Mouse (Mus musculus) frontal cortex, adult 2 months (tissue): ENCODE results near the gene Epc2. TPM values are rescaled to one million over a fixed set of nuclear protein-coding genes. Genes with fewer than 3 reads are reported as not detected.

Source experiments
- DNase-seq, 2 experiments: peaks; one replicate each; pipeline ENCODE4 v3.0.0; 2022; ENCODE audit warnings: low spot score in 1 of 2; ENCODE audit errors: extremely low spot score in 1 of 2
- polyA plus RNA-seq: library from polyadenylated mRNA; depleted of rRNA; stranded (reverse); fragments of >200 nt; gene quantifications from 2 replicates; pipeline ENCODE4 v1.2.3, GENCODE M21; 2012; rRNA removed

Epc2 gene
- 20.5 and 24.5 TPM in 2 replicates for polyA plus RNA-seq

DNA sequence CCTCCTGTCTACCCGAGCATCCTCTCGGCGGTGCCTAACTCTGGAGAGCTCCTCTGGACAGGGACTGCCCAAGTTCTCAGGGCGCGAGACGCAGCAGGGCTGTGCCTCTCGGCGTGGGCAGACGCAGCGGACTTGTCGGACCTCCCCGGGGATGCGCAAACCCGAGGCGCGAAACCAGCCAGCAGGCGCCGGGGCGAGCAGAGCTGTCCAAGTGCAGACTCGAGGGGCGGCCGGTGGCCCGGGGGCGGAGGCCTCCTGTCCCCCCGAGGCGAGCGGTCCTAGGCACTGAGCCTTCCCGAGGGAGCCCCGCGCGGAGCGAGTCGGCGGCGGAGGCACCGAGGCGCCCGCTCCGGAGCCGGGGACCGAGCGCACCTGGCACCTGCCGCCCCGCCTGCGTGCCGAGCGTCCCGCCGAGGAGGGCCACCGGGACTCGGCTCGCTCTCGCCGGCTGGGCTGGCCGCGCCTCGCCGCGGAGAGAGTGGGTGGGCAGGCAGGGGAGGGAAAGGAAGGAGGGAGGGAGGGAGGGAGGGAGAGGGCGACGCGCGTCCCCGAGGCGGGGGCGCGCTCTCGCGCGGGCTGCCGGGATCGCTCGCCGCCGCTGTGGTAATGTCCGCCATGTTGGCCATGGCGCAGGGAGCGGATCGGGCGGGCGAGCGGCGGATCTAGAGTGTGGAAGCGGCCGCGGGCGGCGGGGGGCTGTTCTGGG, at the start of gene Epc2:
Epc2 (plus strand) TSS at position 556 of the 706 bp plus-strand sequence.
- DNase-seq: peak; percentile 21 to 80

DNA sequence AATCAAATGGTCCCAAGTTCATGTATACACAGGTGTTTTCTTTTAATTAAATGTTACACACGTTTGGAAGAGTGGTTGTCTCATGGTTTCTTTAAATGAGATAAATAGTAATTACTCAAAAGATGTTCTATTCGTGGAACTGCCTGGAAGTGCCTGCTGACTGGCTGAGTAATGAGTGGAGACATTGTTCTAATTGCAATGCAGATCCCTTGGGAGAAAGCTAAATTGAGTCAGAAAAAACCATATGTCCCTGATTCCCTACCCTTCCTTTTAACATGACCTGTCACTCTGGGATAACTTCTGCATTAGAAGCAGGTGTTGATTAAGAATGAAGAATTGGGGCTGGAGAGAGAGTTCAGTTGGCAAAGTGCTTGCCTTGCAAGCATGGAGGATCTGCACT, 45.3 kb upstream of the Epc2 start:
- DNase-seq: no peak

DNA sequence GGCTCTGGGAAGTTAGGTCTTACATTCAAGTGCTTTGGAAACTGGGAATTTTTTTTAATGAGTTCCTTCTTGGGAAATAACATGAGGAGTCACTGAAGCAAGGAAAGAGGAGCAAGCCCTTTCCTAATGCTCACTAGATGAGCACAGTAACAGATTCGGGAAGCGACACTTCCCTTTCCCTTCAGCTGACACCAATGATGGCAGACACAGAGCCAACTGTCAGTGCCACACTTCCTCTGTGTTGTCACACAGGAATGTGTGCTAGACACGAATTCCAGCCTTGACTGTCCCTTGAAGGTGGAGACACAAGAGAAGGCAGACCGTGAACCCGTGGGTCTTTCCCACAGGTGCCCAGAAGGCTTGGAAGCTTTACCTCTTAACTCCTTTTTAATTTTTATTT, 39.6 kb upstream of the Epc2 start:
- no peak for DNase-seq

DNA sequence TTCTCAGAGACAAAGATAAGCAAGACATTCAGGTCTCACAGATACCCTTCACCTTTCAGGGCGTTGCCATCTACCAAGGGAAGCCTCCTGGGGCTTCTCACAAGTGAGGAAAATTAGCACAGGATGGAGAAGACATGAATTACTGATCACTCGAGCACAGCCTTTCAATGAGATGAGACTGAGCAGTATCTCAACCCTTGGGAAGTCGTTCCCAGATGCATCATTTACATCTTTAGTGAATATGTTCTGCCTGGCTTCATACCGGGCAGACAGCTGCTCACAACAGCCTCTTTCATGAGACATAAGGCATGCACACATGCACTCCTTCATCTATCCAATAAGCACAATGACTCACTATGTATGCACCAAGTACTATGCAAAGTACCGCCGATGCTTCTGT, 38.7 kb upstream of the Epc2 start:
- no peak for DNase-seq

DNA sequence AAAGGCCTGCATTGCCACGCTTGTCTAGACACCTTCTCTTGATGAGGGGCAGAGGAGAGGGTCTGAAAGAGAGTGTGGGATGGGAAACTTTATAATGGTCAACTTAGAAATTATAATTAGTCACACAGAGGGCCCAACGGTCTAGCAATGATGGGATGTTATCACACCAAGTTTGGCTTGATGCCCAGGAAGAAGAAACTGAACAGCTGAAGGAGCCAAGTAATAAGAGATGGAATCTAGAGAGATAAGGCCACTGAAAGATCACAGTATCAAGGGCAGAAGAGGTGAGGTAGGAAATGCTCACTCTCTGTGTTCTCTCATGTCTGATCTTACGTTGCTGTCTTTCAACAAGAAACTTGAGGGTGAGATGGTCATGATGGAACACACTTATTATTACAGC, 35.4 kb upstream of the Epc2 start:
- no peak for DNase-seq

DNA sequence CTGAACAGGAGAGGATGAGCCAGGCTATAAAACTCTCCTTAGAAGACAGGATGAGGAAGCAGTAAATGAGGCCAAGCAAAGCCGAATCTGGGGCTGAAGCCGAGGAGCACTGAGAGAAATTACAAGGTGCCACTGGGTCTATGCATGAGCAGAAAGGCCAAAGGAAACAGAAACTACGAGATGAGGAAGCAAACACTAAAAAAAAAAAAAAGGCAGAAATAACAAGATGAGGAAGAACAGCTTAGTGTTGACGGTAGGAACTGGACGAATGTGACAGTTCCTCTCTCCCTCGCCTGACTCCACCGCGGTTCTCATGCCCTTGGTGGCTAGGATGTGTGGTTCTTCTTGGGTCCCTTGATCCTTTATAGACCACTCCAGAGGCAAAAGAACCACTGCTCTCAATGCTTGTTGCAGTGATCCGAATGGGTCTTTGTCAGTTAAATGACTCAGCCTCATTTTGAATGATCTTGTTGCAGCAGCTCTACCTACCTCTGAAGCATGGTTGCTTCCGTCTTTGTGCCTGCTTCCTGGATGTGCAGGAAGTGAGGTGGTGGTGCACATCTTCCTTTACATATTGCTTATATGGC, 34.2 kb upstream of the Epc2 start:
- DNase-seq: no peak

DNA sequence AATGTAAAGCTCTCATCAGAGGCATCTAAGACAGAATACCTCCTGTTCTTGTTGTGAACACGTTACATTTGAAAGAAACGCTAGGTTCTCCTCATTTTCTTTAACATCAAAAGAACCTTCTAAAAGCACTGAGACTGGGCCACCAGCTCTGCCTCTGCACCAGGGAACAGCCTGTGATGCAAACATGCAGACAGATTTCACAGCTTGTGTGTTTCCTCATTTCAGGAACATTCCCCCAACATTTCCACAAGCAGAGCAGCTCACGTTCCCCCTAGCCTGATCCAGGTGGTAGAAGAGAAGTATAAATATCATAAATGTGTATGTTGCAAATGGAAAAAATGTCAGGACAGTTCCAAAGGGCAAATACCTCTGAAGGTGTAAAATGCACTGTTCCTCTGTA, 30.9 kb upstream of the Epc2 start:
- no peak for DNase-seq

DNA sequence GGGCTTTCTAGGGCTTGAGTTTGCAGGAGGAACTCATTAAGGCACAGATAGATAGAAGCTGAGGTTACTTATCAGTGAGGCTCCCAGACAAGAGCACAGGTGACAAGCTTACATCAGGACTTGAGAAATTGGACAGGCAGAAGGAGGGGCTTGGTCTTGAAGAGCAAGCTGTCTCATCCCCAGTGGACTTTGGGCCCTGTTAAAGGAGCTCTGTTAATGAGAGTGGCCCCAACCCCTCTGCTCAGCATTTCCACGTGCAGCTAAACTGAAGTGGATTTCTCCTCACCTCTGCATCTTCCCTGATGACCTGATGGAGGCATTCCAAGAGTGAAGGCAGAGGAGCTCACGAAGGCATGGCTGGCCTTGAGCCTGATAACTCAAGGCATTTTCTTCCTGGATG, 27.4 kb upstream of the Epc2 start:
- DNase-seq: no peak

DNA sequence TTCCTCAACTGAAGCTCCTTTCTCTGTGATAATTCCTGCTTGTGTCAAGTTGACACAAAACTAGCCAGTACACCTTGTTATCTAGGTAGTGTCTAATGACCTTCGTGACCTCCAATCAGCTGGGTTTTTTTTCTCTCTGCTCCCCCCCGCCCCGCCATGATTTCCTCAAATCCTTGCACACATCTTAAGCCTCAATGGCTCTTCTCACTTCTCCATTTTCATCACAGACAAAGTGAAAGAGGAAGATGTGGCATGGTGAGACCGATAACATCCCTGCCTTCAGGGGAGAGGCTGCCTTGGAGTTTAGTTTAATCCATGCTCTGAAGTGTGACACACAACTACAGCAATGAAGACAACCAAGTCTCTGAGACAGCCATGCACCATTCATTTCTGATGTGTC, 26.5 kb upstream of the Epc2 start:
- DNase-seq: no peak

DNA sequence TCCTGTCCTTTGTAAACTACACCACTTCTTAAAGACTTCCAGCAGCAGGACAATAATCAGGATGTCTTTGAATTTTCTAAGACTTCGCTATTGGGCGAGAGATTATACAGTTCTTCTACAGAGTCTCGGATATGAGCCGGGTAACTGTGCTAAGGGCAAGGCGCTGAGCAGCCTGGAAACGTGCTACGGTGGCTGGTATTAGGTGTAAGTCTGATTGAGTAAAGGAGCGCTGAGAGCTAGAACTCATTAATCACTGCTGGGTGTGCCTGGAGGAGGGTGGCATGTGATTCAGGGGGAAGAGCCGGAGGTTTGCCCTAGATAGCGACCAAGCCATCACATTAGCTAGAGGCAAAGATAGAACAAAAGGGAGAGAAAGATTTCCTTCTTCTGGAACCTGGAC, 25.1 kb upstream of the Epc2 start:
- DNase-seq: no peak

DNA sequence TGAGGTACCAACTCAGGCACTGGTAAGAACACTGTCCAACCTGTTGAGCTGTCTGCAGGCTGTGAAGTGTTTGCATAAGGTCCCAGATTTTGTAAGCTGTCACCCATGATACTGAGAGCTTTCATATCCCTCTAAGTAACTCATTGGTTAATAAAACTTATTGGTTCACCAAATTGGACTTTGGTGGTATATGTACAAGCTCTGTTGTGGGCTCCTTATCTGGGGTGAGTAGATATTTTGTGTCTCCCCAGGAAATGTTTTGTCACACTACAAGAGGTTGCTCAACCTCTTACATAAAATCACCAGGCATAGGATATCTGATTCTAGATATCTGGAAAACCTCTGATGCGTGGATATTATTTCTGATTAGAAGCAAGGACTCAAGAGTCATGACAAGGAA, 20.3 kb upstream of the Epc2 start:
- DNase-seq: no peak

DNA sequence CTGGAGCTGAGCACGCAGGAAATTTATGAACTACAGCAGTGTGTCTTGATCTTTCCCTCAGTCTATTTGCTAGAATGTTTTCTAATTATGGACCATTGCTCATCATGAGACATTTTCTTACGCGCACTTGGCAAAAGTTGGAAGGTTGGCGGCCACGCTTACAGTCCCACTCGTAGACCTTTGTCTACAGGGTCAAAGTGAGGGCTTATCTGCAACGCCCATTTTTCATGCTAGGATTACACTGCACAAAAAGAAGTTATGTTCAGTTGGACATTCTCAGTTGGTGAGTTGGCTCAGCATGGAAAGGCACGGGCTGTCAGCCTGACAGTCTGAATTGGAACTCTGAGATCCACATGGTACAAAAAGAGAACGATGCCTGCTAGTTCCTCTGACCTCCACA, 18.1 kb upstream of the Epc2 start:
- DNase-seq: no peak

DNA sequence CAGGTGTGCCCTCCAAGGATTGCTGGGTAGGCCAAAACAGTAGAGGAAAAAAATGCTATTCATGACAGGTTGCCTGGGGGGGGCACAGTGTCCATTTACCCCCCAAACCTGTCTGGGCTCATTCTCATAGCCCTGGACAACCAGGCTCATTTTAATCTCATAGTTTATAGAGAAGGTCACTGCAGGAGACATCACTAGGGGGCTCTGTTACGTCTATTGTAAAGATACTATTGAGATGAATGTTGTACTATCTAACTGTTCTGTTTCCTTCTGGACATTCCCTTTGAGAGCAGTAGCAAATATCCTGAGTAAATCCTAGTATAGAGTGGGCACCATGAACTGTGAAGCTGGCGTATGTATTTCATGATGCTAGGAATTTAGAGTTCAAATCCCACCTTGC, 5.0 kb upstream of the Epc2 start:
- DNase-seq: no peak

DNA sequence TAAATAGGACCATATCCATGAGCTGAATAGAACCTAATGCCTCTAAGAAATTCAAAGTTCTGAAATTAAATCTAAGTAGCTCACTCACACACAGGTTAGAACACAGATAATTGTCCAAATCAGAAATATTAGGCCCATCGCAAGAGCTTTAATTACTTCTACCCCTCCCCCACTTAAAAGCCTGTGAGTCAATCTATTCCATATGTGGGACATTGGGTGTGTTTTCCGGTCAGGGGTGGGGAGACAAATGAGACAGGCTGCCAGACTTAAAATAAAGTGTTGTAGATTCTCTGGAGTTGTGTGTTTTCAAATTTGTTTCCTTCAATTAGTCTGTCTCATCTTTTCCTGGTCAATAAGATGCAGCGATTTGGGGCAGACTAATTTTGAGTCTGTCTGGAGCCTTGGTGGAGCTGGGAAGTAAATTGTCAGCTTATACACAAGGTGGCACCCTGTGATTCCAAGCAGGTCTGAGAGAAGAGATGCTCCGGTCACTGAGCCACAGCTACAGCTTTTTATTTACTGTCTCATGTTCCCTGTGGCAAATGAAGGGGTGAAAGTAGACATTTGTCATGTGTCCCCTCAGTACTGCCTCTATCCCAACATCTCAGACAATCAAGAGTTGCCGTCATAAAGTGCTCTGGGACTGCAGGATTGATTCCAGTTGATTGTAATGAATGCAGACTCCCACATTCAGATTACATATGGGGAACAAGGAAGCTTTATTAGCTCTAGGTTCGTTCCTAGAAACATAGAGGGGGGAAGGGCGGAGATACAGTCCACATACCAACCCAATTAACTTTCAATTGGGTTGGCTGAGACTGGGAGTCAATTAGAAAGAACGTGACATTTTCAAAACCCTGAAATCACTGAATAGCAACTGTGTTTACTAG, 3.5 kb upstream of the Epc2 start:
- DNase-seq: peak in 1 of 2 experiments; percentile 43

DNA sequence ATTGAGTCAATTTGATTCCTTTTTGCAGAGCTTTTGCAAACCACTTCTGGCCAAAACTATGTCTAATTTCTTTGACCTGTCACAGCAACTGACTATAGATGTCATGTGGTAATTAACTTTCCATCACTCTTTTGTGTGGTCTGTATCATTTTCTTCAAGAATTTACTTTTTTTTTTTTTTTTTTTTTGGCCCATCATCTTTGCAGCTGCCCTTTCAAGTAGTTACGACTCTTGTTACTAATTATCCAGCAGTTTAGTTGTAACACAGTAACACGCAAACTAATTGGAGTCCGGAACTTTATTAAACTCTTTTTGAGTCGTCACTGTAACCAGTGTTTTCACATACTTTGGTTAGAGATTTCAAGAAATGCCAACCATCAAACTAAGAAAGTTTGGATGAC, 819 bp upstream of the Epc2 start:
- no peak for DNase-seq

DNA sequence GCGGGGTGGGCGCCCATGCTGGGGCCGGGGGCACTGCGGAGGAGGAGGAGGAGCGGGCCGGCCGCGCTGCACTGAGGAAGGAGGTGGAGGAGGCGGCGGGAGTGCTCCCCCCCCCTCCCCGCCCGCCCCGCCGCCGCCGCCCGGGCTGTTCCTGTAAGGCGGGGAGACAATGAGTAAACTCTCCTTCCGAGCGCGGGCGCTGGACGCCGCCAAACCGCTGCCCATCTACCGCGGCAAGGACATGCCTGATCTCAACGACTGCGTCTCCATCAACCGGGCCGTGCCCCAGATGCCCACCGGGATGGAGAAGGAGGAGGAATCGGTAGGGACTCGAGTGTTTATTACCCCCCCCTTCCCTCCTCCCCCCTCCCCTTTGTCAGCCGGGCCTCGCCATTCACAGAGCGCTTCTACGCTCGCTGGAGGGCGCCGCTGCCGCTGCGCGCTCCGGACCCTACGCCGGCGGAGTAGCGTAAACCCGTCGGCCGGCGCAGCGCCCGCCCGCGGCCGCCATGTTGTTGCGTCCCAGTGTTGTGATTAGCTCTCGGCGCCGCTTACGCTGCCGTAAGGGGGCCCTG, 438 bp downstream of the Epc2 start:
- DNase-seq: peak; percentile 84 to 95

DNA sequence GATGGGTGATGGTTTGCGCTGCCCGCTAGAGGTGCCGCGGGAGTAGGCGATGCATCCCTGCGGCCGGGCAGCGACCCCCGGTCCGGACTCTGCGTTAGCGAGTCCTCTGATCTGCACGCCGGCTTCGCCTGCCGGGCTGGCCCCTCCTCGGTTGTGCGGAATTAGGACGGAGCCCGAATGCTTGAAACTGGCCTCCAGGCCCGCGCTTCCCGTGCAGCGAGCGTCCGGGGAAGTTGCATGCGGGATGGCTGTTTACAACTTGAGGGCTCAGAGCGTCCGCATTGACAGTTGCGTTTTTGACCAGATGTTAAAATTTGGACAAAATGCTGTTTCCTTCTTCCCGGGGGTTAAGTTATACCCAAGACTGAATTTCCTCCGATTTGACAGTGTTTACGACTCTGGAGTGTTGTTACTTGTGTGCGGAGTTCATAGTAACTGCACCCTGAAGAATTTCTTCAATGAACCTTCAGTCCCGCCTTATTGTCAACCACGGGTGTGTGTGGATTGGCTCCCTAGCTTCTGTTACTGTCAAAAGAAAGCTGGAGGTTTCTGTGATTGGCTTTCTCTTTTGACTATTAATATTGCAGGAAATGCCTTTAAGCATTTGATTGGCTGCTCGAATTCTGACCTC, 1.3 kb downstream of the Epc2 start:
- peak; percentile 66 to 83 for DNase-seq

DNA sequence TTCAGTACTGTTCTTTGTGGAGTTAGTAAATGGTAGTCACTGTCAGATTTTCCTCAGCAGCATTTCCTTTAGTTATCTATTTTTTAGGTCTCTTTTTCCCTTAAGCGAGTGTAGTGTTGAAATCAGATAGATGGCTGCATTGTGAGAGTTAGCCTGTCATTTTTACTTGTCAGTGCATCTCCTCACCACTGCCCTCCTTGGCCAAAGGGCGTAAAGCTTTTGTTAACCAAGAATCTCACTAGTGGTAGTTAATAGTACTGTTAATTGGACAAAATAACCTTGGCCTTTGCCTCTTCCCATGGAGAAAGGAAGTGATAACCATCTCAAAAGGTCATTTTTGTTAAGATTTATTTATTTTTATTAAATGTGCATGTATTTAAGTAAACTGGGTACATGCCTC, 6.5 kb downstream of the Epc2 start:
- DNase-seq: no peak

DNA sequence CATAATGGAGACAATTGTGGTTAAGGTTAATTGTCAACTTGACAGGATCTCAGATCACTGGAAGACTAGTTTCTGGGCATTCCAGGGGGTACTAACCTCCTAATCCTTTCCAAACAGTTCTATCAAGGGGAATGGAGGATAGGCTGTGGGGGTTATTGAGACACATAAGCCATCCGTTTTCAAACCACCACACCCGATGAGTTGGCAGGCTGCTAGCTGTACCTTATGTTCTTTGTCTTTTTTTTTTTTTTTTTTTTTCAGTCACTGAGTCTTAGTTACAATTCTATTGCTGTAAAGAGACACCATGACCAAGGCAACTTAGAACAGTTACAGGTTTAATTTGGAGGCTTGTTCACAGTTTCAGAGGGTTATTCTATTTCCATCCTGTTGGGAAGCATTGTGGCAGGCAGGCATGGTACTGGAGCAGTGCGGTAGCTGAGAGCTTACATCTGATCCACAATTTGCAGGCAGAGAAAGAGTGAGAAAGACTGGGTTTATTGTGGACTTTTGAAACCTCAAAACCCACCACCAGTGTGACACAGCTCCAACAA, 14.5 kb downstream of the Epc2 start:
- peak in 1 of 2 experiments; percentile 14 for DNase-seq

DNA sequence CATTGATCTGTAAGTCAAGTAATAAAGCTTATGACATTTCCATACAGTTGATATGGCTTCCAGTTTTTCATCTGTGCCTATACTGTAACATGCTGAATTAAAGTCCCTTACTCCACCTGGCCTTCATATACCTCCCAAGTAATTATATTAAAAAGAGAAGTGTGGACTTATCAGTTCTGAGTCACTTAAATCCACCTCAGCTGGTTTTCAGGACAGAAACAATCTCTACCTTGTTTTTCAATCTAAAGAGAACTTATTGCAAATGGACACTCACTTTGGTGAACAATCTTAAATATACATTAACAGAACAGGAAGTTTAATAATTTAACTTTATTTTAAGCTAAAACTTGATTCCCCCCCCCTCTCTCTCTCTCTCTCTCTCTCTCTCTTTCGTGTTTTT, 15.8 kb downstream of the Epc2 start:
- no peak for DNase-seq

DNA sequence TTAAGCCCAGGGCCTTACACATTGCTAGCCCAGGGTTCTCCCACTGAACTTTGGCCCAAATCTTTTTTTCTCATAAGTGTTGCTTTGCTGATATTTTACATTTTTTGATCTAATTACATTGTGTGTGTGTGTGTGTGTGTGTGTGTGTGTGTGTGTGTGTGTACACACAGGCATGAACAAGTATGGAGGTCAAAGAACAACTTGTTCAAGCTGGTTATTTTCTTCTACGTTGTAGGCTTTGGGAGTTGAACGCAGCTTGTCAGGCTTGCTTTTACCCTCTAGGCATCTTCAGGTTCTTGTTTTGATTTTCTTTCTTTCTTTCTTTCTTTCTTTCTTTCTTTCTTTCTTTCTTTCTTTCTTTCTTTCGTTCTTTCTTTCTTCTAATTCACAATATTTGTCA, 19.9 kb downstream of the Epc2 start:
- DNase-seq: no peak
